30 mouse cellular contexts compared by ENCODE assay signal in genomic region chr8:86599299-86599698, GRCm38 (mm10). TPM values are rescaled to one million over a fixed set of nuclear protein-coding genes. Genes with fewer than 3 reads are reported as not detected.
"Had no signal": no experiment of that assay in that cellular context is flagged by ENCODE, and none has a peak within 500 bp of the region (broad histone marks: within the 10 kb centered on the region; RNA-seq: fewer than 3 reads in every experiment).

No protein-coding gene starts in this region.

- H3K4me3 ChIP-seq: gastrocnemius, adult 2 months; heart, adult 2 months; heart, embryonic 13.5 days; heart, embryonic 15.5 days; hindbrain, embryonic 10.5 days; hindbrain, embryonic 12.5 days; intestine, embryonic 15.5 days; kidney, embryonic 15.5 days; limb, embryonic 13.5 days; limb, embryonic 15.5 days; liver, embryonic 12.5 days had no signal

- ATAC-seq: hindbrain, embryonic 16.5 days; inflammation-experienced regulatory T-cells, adult 6 months; intestine, embryonic 15.5 days; intestine, postnatal 0 days; liver, embryonic 12.5 days had no signal

- H3K27ac ChIP-seq: gastrocnemius, adult 2 months; heart, adult 2 months; heart, embryonic 13.5 days; heart, embryonic 15.5 days; hindbrain, embryonic 10.5 days; hindbrain, embryonic 12.5 days; hindbrain, embryonic 14.5 days; intestine, embryonic 15.5 days; kidney, embryonic 15.5 days; kidney, postnatal 0 days; limb, embryonic 13.5 days; limb, embryonic 15.5 days; liver, embryonic 12.5 days; liver, embryonic 14.5 days had no signal

- H3K9me3 ChIP-seq: heart, embryonic 13.5 days; heart, embryonic 15.5 days; hindbrain, embryonic 10.5 days; hindbrain, embryonic 12.5 days; intestine, embryonic 15.5 days; kidney, embryonic 15.5 days; limb, embryonic 13.5 days; limb, embryonic 15.5 days; liver, embryonic 12.5 days had no signal

- H3K4me1 ChIP-seq: heart, embryonic 13.5 days; heart, embryonic 15.5 days; hindbrain, embryonic 12.5 days; intestine, embryonic 15.5 days; kidney, embryonic 15.5 days; limb, embryonic 15.5 days; liver, embryonic 12.5 days had no signal

- H3K4me2 ChIP-seq: heart, embryonic 11.5 days; heart, embryonic 13.5 days; heart, embryonic 15.5 days; hindbrain, embryonic 12.5 days; hindbrain, embryonic 14.5 days; intestine, embryonic 15.5 days; kidney, embryonic 15.5 days; limb, embryonic 13.5 days; limb, embryonic 15.5 days; liver, embryonic 12.5 days had no signal

- DNase-seq: gastrocnemius, adult 2 months; gastrocnemius, postnatal 10 days; gastrocnemius, postnatal 25 days; heart, adult 2 months; heart, postnatal 14 days; heart, postnatal 36 days; kidney, adult 18-20 months; kidney, adult 9 months; kidney, postnatal 14 days; kidney, postnatal 36 days; layer of hippocampus, adult 9-11 months; layer of hippocampus, postnatal 36 days; left cerebral cortex, postnatal 4 days had no signal

- H3K36me3 ChIP-seq: heart, embryonic 13.5 days; heart, embryonic 15.5 days; hindbrain, embryonic 10.5 days; hindbrain, embryonic 12.5 days; intestine, embryonic 15.5 days; kidney, embryonic 15.5 days; limb, embryonic 13.5 days; limb, embryonic 15.5 days; liver, embryonic 12.5 days had no signal

- H3K27me3 ChIP-seq: heart, embryonic 13.5 days; heart, embryonic 15.5 days; hindbrain, embryonic 12.5 days; intestine, embryonic 15.5 days; kidney, embryonic 15.5 days; limb, embryonic 13.5 days; limb, embryonic 15.5 days; liver, embryonic 12.5 days had no signal

- H3K9ac ChIP-seq: heart, embryonic 13.5 days; heart, embryonic 15.5 days; hindbrain, embryonic 12.5 days; hindbrain, embryonic 14.5 days; intestine, embryonic 15.5 days; kidney, embryonic 15.5 days; limb, embryonic 13.5 days; limb, embryonic 15.5 days; liver, embryonic 12.5 days; liver, embryonic 14.5 days had no signal

RNA-seq across cellular contexts. Expression of gene Abcc12, which starts 18.8 kb away (rescaled TPM):
- total RNA-seq: gastrocnemius, adult 2 months; heart, adult 2 months; heart, postnatal 36 days had no signal
- polyA plus RNA-seq: heart, embryonic 11.5 days; heart, embryonic 13.5 days; heart, postnatal 0 days; inflammation-experienced regulatory T-cells, adult 6 months; intestine, postnatal 0 days; liver, embryonic 12.5 days had no signal
